Mouse (Mus musculus): Measurements from ENCODE around the gene Trp53tg5.

DNA sequence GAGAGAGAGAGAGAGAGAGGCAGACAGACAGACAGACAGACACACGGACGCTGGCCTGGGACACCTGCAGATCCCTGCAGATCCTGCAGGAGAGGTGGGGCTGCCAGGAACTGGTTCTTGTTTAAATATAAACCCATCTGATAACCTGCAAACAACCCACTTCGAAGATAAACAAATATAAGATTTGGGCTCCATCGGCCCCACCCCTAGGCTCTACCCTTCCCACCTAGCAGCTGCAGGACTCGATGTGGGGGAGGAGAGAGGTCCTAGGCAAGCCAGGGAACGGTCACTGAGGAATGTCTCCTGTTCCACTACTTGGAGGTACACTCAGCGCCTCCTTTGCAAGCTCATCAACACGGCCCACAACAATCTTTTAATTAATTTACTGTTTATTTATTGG lies 35.3 kb downstream of the Trp53tg5 start:
- TF ChIP-seq POLR2A (IDR thresholded peaks at IDR 0.05; ENCODE audit: borderline replicate concordance, extremely low read depth, low read depth, low read length) (no peak), CTCF (IDR thresholded peaks at IDR 0.05; ENCODE audit: insufficient read depth, low read length) (no peak)
